Mouse (Mus musculus) embryonic facial prominence, embryonic 14.5 days (tissue): Measurements from ENCODE around the gene Ppp1r1c. TPM values are rescaled to one million over a fixed set of nuclear protein-coding genes. Genes with fewer than 3 reads are reported as not detected.

Experiments
- ATAC-seq: fragments of 200-750 bp; cut with Nextera tagmentation; 2 replicates; pipeline ENCODE4 v1.8.0; 2017; ENCODE audit warnings: low read depth, moderate number of reproducible peaks, moderate TSS enrichment
- DNase-seq: peaks from one replicate; pipeline ENCODE4 v3.0.0-alpha.2; 2015; ENCODE audit warnings: low spot score
- H3K27ac ChIP-seq: fragments of 300-500 bp; sonication (generic); replicated peaks from 2 replicates; pipeline ENCODE4 v1.5.1; 2014; ENCODE audit warnings: low read depth, mild to moderate bottlenecking, low read length, moderate library complexity
- H3K27me3 ChIP-seq: fragments of 300-500 bp; sonication (generic); replicated peaks from 2 replicates; pipeline ENCODE4 v1.6.1; 2014; ENCODE audit warnings: low read length; ENCODE audit not compliant: control insufficient read depth, insufficient read depth
- H3K36me3 ChIP-seq: fragments of 300-500 bp; sonication (generic); 2 replicates; pipeline ENCODE4 v1.6.1; 2014; ENCODE audit warnings: low read length, mixed read lengths; ENCODE audit not compliant: control insufficient read depth, insufficient read depth
- H3K4me1 ChIP-seq: fragments of 300-500 bp; sonication (generic); 2 replicates; pipeline ENCODE4 v1.6.1; 2014; ENCODE audit warnings: antibody characterized with exemption, low read length; ENCODE audit not compliant: control insufficient read depth, insufficient read depth
- H3K4me2 ChIP-seq: fragments of 300-500 bp; sonication (generic); 2 replicates; pipeline ENCODE4 v1.6.1; 2014; ENCODE audit warnings: low read depth, mild to moderate bottlenecking, low read length, moderate library complexity, mixed read lengths
- H3K4me3 ChIP-seq: fragments of 300-500 bp; sonication (generic); 2 replicates; pipeline ENCODE4 v1.5.1; 2014; ENCODE audit warnings: low read depth, mild to moderate bottlenecking, low read length
- H3K9ac ChIP-seq: fragments of 300-500 bp; sonication (generic); 2 replicates; pipeline ENCODE4 v1.6.1; 2014; ENCODE audit warnings: low read depth, mild to moderate bottlenecking, low read length, moderate library complexity, mixed read lengths
- H3K9me3 ChIP-seq: fragments of 300-500 bp; sonication (generic); 2 replicates; pipeline ENCODE4 v1.6.1; 2016; ENCODE audit warnings: low read length; ENCODE audit not compliant: control insufficient read depth
- WGBS: fragments of 180-500 bp; shearing (Covaris S2); extraction: QIAGEN DNeasy Blood & Tissue Kit; methylation state at CpG from one replicate; pipeline ENCODE4 v1.1.7; 2014; 5-methylcytosine and 5-hydroxymethylcytosine counted together
- polyA plus RNA-seq: library from polyadenylated mRNA; unstranded; fragments of >200 nt; fragmentation: Nextera tagmentation; extraction: Ambion mirVana; gene quantifications from 2 replicates; pipeline ENCODE4 v1.2.1, GENCODE M21; 2014

Ppp1r1c gene
- polyA plus RNA-seq, 1 experiment from 2014 or later = 11.5 TPM

DNA sequence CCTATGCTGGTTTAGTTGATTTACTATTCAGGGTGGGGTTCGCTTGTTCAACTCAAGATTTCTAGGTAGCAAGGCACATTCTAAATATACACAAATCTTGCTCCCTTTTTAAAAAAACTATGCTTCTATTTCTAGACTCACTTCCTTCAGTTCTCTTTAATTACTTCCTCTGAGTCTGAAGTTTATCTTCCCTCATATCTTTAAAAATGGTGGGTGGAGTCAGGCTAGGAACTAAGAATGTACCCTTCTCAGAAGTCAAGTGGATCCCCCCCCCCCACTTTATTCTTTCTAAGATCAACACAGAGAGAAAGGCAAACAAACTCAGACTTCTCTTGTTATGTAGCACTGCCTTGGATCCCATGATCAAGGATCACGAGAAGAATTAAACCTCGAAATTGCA lies 57.5 kb downstream of the Ppp1r1c start:
- Histone ChIP-seq H3K36me3 (no peaks in the 10 kb centered on the region), H3K4me1 (peaks cover 8% of the 10 kb centered on the region), H3K9ac (no peak overlapping the region), H3K9me3 (no peaks in the 10 kb centered on the region), H3K27me3 (no peaks in the 10 kb centered on the region), H3K4me2 (no peak overlapping the region), H3K27ac (no peak overlapping the region), H3K4me3 (no peak overlapping the region)
- no peak for DNase-seq
- WGBS = 82% methylated on average over 3 of the region's 3 CpGs
- ATAC-seq = no peak

DNA sequence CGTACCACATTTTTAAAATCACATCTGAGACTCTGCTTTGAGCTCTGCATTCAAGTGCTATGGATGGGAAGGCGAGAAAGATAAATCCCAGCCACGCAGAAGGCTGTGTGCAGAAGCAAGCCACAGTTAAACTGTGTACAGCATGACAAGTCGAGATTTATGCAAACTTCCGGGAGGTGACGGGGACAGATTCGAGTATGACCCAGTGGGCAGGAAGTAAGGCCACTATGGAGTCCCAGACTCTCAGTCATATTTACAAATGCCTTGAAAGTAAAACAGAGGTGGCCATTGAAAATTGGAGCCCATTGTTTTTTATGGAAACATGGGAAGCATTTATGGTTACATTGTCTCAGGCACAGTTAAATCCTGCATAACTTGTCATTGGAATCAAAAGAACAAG lies 58.1 kb downstream of the Ppp1r1c start:
- no peak overlapping the region for H3K4me3 ChIP-seq
- WGBS = 72% methylated on average over 7 of the region's 7 CpGs

DNA sequence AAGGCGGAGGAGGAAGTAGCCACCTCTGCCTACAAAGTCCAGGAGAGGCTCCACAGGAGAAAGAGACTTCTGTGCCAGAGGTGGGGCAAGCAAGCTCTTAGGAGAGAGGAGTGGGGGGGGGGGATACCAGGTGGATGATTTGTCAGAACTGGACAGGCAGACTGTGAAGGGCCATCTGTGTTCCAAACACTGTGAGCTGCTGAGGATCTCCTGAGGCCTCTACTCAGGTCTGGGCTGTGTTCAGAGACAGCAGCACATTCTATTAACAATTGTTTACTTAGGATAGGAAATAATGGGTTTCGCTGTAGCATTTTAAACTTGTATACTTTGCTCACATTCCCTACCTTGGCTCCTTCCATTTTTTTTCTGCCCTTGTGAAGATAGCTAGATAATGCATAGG lies 61.0 kb downstream of the Ppp1r1c start:
- DNase-seq = no peak
- Histone ChIP-seq H3K4me2 (no peak overlapping the region), H3K4me3 (no peak overlapping the region), H3K27me3 (no peaks in the 10 kb centered on the region), H3K9ac (no peak overlapping the region), H3K36me3 (no peaks in the 10 kb centered on the region), H3K4me1 (no peaks in the 10 kb centered on the region), H3K9me3 (no peaks in the 10 kb centered on the region), H3K27ac (no peak overlapping the region)
- 72% methylated on average over 2 of the region's 2 CpGs for WGBS
- no peak for ATAC-seq

More for the DNA sequence above, 58.1 kb downstream of the Ppp1r1c start:
- Histone ChIP-seq H3K27ac (no peak overlapping the region), H3K9ac (no peak overlapping the region), H3K27me3 (no peaks in the 10 kb centered on the region), H3K4me1 (0 out of 2 replicates have a peak, but pooled peaks cover 4% of the 10 kb centered on the region), H3K4me2 (no peak overlapping the region), H3K9me3 (no peaks in the 10 kb centered on the region), H3K36me3 (no peaks in the 10 kb centered on the region)
- no peak for DNase-seq
- ATAC-seq = no peak

DNA sequence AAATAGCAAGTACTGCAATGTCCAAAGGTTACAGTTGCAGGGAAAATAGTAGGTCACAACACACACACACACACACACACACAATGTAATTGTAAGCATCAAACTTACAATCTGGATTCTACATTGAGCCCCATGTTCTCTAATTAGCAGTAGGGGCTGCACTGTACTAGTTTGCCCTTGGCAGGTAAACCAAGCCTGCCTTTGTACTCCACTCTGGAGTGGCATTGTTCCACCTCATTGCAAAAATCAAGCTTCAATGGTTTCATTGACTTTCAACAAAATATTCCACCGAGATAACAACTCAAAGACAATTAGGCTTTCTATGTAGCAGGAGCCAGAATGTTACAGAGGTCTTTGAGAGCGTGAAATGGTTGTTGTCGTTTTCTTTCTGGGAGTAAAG lies 62.7 kb downstream of the Ppp1r1c start:
- WGBS = 49% methylated on average over 3 of the region's 3 CpGs
- Histone ChIP-seq H3K36me3 (no peaks in the 10 kb centered on the region), H3K9ac (no peak overlapping the region), H3K9me3 (no peaks in the 10 kb centered on the region), H3K4me2 (no peak overlapping the region), H3K27me3 (no peaks in the 10 kb centered on the region), H3K4me1 (no peaks in the 10 kb centered on the region), H3K27ac (no peak overlapping the region), H3K4me3 (no peak overlapping the region)
- no peak for DNase-seq
- no peak for ATAC-seq

DNA sequence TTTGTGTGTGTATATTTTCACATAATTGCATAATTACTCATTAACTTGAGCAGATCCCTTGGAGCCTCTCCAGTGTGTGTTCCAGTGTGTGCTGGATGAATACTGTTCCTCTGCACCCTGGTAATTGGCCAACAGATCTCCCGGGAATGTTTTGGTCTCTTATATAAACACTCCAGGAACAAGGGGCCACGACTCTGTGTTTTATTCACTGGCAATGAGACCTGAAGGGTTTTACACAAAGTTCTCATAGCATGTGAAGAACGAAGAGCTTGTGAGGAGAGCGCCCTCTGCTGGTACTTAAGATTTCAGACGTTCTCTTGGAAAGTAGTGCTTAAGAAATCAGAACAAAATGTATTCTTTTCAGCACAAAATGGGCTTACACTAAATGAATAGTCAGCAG lies 66.8 kb downstream of the Ppp1r1c start:
- Histone ChIP-seq H3K36me3 (no peaks in the 10 kb centered on the region), H3K9ac (no peak overlapping the region), H3K27me3 (no peaks in the 10 kb centered on the region), H3K4me1 (no peaks in the 10 kb centered on the region), H3K4me2 (no peak overlapping the region), H3K27ac (no peak overlapping the region), H3K4me3 (no peak overlapping the region), H3K9me3 (no peaks in the 10 kb centered on the region)
- ATAC-seq = no peak
- DNase-seq = peak; percentile 94
- under 1% methylated on average over 5 of the region's 5 CpGs for WGBS

GRCm38 (mm10) chr2:79777801-79778200 lies 70.2 kb downstream of the Ppp1r1c start:
- 70% methylated on average over 2 of the region's 2 CpGs for WGBS
- Histone ChIP-seq H3K36me3 (no peaks in the 10 kb centered on the region), H3K27ac (no peak overlapping the region), H3K4me2 (no peak overlapping the region), H3K4me3 (no peak overlapping the region), H3K9ac (no peak overlapping the region), H3K4me1 (no peaks in the 10 kb centered on the region), H3K27me3 (no peaks in the 10 kb centered on the region), H3K9me3 (no peaks in the 10 kb centered on the region)
- ATAC-seq (no peak), DNase-seq (no peak)

- Histone ChIP-seq H3K4me2 (no peak overlapping the region), H3K9ac (no peak overlapping the region), H3K36me3 (no peaks in the 10 kb centered on the region), H3K4me3 (no peak overlapping the region), H3K9me3 (no peaks in the 10 kb centered on the region), H3K27ac (no peak overlapping the region), H3K4me1 (peaks cover 6% of the 10 kb centered on the region; the same call in 1 of the 2 replicates), H3K27me3 (no peaks in the 10 kb centered on the region)
- DNase-seq = no peak
- ATAC-seq = no peak
- 52% methylated on average over 7 of the region's 7 CpGs for WGBS
These were observed 73.2 kb downstream of the Ppp1r1c start for GRCm38 (mm10) chr2:79780772-79781171.

DNA sequence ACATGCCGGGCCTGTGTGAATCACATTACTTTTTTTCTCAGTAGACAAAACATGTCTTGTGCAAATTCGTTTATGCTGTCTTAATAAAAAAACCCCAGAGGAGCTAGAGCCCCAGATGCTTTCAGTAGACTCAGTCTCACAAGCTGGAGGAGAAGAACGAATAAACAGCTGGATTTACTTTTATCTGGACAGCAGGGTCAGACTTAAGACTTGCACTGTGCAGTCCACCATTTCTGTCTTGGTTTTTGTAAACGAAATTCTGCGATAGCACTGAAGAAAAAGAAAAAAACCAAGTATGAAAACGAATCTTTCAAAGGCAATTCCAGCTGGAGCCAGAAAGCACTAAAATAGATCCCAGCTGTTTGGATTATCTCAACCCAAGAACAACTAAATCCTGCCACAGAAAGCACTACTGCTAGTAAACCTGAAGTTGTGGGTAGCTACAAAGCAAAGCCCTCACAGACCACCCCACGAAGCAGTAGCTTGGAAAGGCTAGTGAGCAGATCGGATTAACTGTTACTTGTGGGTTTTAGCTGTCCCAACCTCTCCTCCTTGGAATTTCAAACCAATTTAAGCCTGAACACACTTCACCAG lies 78.1 kb downstream of the Ppp1r1c start:
- H3K27ac ChIP-seq = no peak overlapping the region
- WGBS = 20% methylated on average over 8 of the region's 8 CpGs
- peak overlapping the region; percentile 16 for H3K4me2 ChIP-seq
- DNase-seq (peak; percentile 74), ATAC-seq (no peak)
- H3K36me3 ChIP-seq = no peaks in the 10 kb centered on the region
- H3K9me3 ChIP-seq = no peaks in the 10 kb centered on the region
- H3K27me3 ChIP-seq = no peaks in the 10 kb centered on the region
- H3K4me3 ChIP-seq = no peak overlapping the region
- H3K4me1 ChIP-seq = peaks cover 11% of the 10 kb centered on the region; the same call in 1 of the 2 replicates
- H3K9ac ChIP-seq = no peak overlapping the region

GRCm38 (mm10) chr2:79786467-79786866 lies 78.9 kb downstream of the Ppp1r1c start:
- no peak overlapping the region for H3K4me3 ChIP-seq
- DNase-seq = no peak
- no peak overlapping the region for H3K4me2 ChIP-seq
- no peak overlapping the region for H3K27ac ChIP-seq
- H3K4me1 ChIP-seq = peaks cover 11% of the 10 kb centered on the region; the same call in 1 of the 2 replicates
- H3K9me3 ChIP-seq = no peaks in the 10 kb centered on the region
- ATAC-seq = no peak
- no peak overlapping the region for H3K9ac ChIP-seq
- no peaks in the 10 kb centered on the region for H3K36me3 ChIP-seq
- whole genome bisulfite sequencing = 84% methylated on average over 11 of the region's 11 CpGs
- H3K27me3 ChIP-seq = no peaks in the 10 kb centered on the region
